Mouse (Mus musculus) heart, embryonic 15.5 days (tissue): ENCODE results near the gene Ubox5. TPM values are rescaled to one million over a fixed set of nuclear protein-coding genes. Genes with fewer than 3 reads are reported as not detected.
A peak's percentile ranks its signal among the peaks of the same experiment; 100 is the strongest.

Source experiments
- ATAC-seq: fragments of 200-750 bp; cut with Nextera tagmentation; replicated peaks from 2 replicates; pipeline ENCODE4 v1.8.0; 2017; ENCODE audit warnings: low read depth, moderate TSS enrichment; ENCODE audit not compliant: insufficient number of reproducible peaks, insufficient read depth, low FRiP score
- H3K27ac ChIP-seq: fragments of 300-500 bp; sonication (generic); 2 replicates; pipeline ENCODE4 v1.5.1; 2015; ENCODE audit warnings: mild to moderate bottlenecking, inconsistent platforms
- H3K27me3 ChIP-seq: fragments of 300-500 bp; sonication (generic); 2 replicates; pipeline ENCODE4 v1.6.1; 2015; ENCODE audit warnings: inconsistent platforms
- H3K36me3 ChIP-seq: fragments of 300-500 bp; sonication (generic); 2 replicates; pipeline ENCODE4 v1.6.1; 2015; ENCODE audit warnings: mild to moderate bottlenecking, inconsistent platforms
- H3K4me1 ChIP-seq: fragments of 300-500 bp; sonication (generic); replicated peaks from 2 replicates; pipeline ENCODE4 v1.6.1; 2015; ENCODE audit warnings: inconsistent platforms
- H3K4me2 ChIP-seq: fragments of 300-500 bp; sonication (generic); 2 replicates; pipeline ENCODE4 v1.6.1; 2015; ENCODE audit warnings: inconsistent platforms, mild to moderate bottlenecking, moderate library complexity
- H3K4me3 ChIP-seq: fragments of 300-500 bp; sonication (generic); 2 replicates; pipeline ENCODE4 v1.5.1; 2015; ENCODE audit warnings: mild to moderate bottlenecking, inconsistent platforms
- H3K9ac ChIP-seq: fragments of 300-500 bp; sonication (generic); 2 replicates; pipeline ENCODE4 v1.6.1; 2015; ENCODE audit warnings: mild to moderate bottlenecking, inconsistent platforms
- H3K9me3 ChIP-seq: fragments of 300-500 bp; sonication (generic); replicated peaks from 2 replicates; pipeline ENCODE4 v1.6.1; 2016; ENCODE audit warnings: inconsistent platforms
- WGBS: fragments of 180-500 bp; shearing (Covaris S2); methylation state at CpG from one replicate; pipeline ENCODE4 v1.1.7; 2015; ENCODE audit warnings: mixed read lengths; 5-methylcytosine and 5-hydroxymethylcytosine counted together
- polyA plus RNA-seq: library from polyadenylated mRNA; unstranded; fragments of >200 nt; fragmentation: Nextera tagmentation; extraction: Ambion mirVana; gene quantifications from 2 replicates; pipeline ENCODE4 v1.2.1, GENCODE M21; 2015

Gene Ubox5
- 5.8 and 8.5 TPM in 2 replicates for polyA plus RNA-seq

GRCm38 (mm10) chr2:130629839-130630203 is at the start of gene Ubox5, which contains the start of gene Fastkd5:
Ubox5 (minus strand) TSS chr2:130630038.
Fastkd5 (minus strand) TSS chr2:130630027.
- Histone ChIP-seq H3K4me3 (peak within 1 kb of the TSS; percentile 90), H3K4me1 (peaks cover 18% of the 10 kb centered on the region), H3K9ac (peak within 1 kb of the TSS; percentile 85), H3K36me3 (peaks cover 12% of the 10 kb centered on the region), H3K4me2 (peak within 1 kb of the TSS; percentile 79), H3K27ac (peak within 1 kb of the TSS; percentile 67), H3K27me3 (peaks cover 24% of the 10 kb centered on the region), H3K9me3 (no peaks in the 10 kb centered on the region)
- WGBS = under 1% methylated on average over 25 of the region's 25 CpGs
- ATAC-seq = peak; percentile 74

GRCm38 (mm10) chr2:130679154-130679553 is 49.3 kb upstream of the Ubox5 start:
- no peaks in the 10 kb centered on the region for H3K9me3 ChIP-seq
- H3K27me3 ChIP-seq = no peaks in the 10 kb centered on the region
- no peak overlapping the region for H3K27ac ChIP-seq
- H3K9ac ChIP-seq = no peak overlapping the region
- no peaks in the 10 kb centered on the region for H3K4me1 ChIP-seq
- no peak overlapping the region for H3K4me2 ChIP-seq
- peaks cover 82% of the 10 kb centered on the region for H3K36me3 ChIP-seq
- no peak overlapping the region for H3K4me3 ChIP-seq
- 91% methylated on average over 12 of the region's 12 CpGs for WGBS
- ATAC-seq = no peak

DNA sequence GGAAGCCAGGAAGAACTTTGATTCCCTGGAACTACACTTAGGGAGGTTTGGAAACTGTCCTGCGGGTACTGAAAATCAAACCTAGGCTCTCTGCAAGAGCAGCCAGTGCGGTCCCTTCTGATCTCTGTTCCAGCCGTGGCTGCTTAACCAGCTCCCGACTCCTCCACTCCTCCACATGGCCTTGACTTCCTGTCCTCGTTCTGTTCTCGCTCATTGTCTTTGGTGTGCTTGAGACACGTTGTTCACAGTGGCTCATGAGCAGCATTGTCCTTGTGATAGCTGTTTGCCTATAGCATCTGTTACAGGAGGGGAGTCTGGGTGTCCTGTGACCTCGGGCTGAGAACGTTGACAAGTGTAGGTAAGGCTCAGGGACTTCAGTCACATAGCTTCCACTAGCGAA is 47.4 kb upstream of the Ubox5 start:
- no peak for ATAC-seq
- Histone ChIP-seq H3K9ac (no peak overlapping the region), H3K4me2 (no peak overlapping the region), H3K36me3 (peaks cover 88% of the 10 kb centered on the region), H3K4me1 (no peaks in the 10 kb centered on the region), H3K9me3 (no peaks in the 10 kb centered on the region), H3K27ac (no peak overlapping the region), H3K4me3 (no peak overlapping the region), H3K27me3 (no peaks in the 10 kb centered on the region)
- WGBS = 86% methylated on average over 10 of the region's 10 CpGs

GRCm38 (mm10) chr2:130667559-130667958 is 37.7 kb upstream of the Ubox5 start, which contains the start of gene Itpa:
Itpa (plus strand) TSS chr2:130667610.
- H3K4me2 ChIP-seq = peak within 1 kb of the TSS; percentile 90
- peak within 1 kb of the TSS; percentile 67 for H3K9ac ChIP-seq
- peaks cover 19% of the 10 kb centered on the region for H3K4me1 ChIP-seq
- H3K4me3 ChIP-seq = peak within 1 kb of the TSS; percentile 77
- under 1% methylated on average over 31 of the region's 31 CpGs for WGBS
- no peaks in the 10 kb centered on the region for H3K27me3 ChIP-seq
- peak; percentile 58 for ATAC-seq
- peaks cover 13% of the 10 kb centered on the region; the same call in 1 of the 2 replicates for H3K36me3 ChIP-seq
- H3K27ac ChIP-seq = peak within 1 kb of the TSS; percentile 83
- H3K9me3 ChIP-seq = no peaks in the 10 kb centered on the region

- H3K27ac ChIP-seq = peak within 1 kb of the TSS; percentile 99
- peak within 1 kb of the TSS; percentile 68 for H3K4me3 ChIP-seq
- no peaks in the 10 kb centered on the region for H3K27me3 ChIP-seq
- H3K9me3 ChIP-seq = no peaks in the 10 kb centered on the region
- H3K4me1 ChIP-seq = peaks cover 19% of the 10 kb centered on the region
- H3K4me2 ChIP-seq = peak within 1 kb of the TSS; percentile 63
- WGBS = under 1% methylated on average over 40 of the region's 40 CpGs
- peak within 1 kb of the TSS; percentile 88 for H3K9ac ChIP-seq
- peaks cover 16% of the 10 kb centered on the region for H3K36me3 ChIP-seq
- peak; percentile 95 for ATAC-seq
These were observed 34.4 kb upstream of the Ubox5 start, which contains the start of gene Ddrgk1 for GRCm38 (mm10) chr2:130664102-130664701. Ddrgk1 (minus strand) TSS chr2:130664659.

GRCm38 (mm10) chr2:130663342-130663741 is 33.5 kb upstream of the Ubox5 start:
- 90% methylated on average over 11 of the region's 11 CpGs for WGBS
- Histone ChIP-seq H3K4me1 (peaks cover 17% of the 10 kb centered on the region), H3K36me3 (peaks cover 24% of the 10 kb centered on the region), H3K4me2 (peak overlapping the region; percentile 63), H3K27ac (no peak overlapping the region), H3K9me3 (no peaks in the 10 kb centered on the region), H3K4me3 (peak overlapping the region; percentile 68), H3K27me3 (no peaks in the 10 kb centered on the region), H3K9ac (peak overlapping the region; percentile 88)
- no peak for ATAC-seq

DNA sequence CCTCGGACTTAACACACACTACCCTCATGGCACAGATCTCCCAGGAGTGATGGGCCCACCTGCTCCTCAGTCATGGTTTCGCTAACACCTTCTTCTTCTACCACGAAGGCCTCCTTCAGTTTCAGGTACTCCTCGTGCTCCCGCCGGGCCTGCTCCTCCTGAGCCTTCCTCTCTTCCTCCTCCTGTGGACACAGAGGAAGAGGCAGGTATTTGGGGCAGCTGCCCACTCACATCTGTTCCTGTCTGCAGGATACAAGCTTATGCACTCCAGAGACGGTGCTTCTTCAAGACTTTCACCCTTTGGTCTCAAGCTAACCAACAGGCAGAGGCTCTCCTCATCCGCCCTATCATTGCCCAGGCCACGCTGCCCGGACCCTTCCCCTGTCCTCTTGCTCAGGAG is 28.7 kb upstream of the Ubox5 start:
- Histone ChIP-seq H3K9ac (no peak overlapping the region), H3K36me3 (peaks cover 63% of the 10 kb centered on the region), H3K27me3 (no peaks in the 10 kb centered on the region), H3K4me3 (no peak overlapping the region), H3K4me2 (no peak overlapping the region), H3K9me3 (no peaks in the 10 kb centered on the region), H3K27ac (no peak overlapping the region), H3K4me1 (peaks cover 6% of the 10 kb centered on the region)
- WGBS = 91% methylated on average over 10 of the region's 10 CpGs
- no peak for ATAC-seq

GRCm38 (mm10) chr2:130657541-130657940 is 27.7 kb upstream of the Ubox5 start:
- 82% methylated on average over 6 of the region's 6 CpGs for WGBS

GRCm38 (mm10) chr2:130656536-130656935 is 26.7 kb upstream of the Ubox5 start:
- ATAC-seq = no peak
- WGBS = 88% methylated on average over 9 of the region's 9 CpGs
- no peak overlapping the region for H3K9ac ChIP-seq
- H3K9me3 ChIP-seq = no peaks in the 10 kb centered on the region
- H3K27ac ChIP-seq = no peak overlapping the region
- peaks cover 70% of the 10 kb centered on the region for H3K36me3 ChIP-seq
- H3K4me1 ChIP-seq = no peaks in the 10 kb centered on the region
- no peak overlapping the region for H3K4me2 ChIP-seq
- no peaks in the 10 kb centered on the region for H3K27me3 ChIP-seq
- no peak overlapping the region for H3K4me3 ChIP-seq

More at GRCm38 (mm10) chr2:130657541-130657940, 27.7 kb upstream of the Ubox5 start:
- H3K27ac ChIP-seq = no peak overlapping the region
- no peaks in the 10 kb centered on the region for H3K27me3 ChIP-seq
- no peaks in the 10 kb centered on the region for H3K9me3 ChIP-seq
- H3K4me1 ChIP-seq = no peaks in the 10 kb centered on the region
- no peak overlapping the region for H3K9ac ChIP-seq
- H3K36me3 ChIP-seq = peaks cover 72% of the 10 kb centered on the region
- no peak for ATAC-seq
- H3K4me2 ChIP-seq = no peak overlapping the region
- no peak overlapping the region for H3K4me3 ChIP-seq

DNA sequence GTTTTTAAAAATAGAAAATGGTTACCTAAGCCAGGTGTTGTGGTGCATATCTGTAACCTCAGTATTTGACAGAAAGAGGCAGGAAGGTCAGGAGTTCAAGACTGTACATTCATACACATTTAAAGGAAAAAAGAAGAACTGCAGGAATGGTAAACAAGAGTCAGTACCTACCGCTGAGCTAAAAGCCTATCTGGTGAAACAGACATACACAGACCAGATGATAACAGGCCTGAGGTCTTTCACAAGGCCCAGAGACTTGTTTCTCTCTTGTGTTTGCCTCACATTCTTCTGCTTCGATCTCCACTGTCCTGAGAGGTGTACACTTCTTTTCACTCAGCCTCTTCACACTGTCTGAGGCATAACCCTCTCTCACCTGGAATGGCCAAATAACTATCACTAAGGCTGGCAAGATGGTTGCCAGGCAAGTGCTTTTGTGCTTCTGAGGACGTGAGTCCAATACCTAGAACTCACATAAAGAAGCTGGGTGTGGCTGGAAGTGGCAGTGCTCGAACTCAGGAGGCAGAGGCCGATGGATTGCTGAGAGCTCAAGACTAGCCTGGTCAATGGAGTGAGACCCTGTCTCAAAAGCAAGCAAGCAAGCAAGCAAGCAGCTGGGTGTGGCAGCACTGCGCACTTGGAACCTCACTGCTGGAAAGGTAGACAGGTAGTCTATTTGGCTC is 26.0 kb upstream of the Ubox5 start:
- H3K27ac ChIP-seq = no peak overlapping the region
- no peak overlapping the region for H3K4me2 ChIP-seq
- no peak overlapping the region for H3K4me3 ChIP-seq
- H3K36me3 ChIP-seq = peaks cover 63% of the 10 kb centered on the region
- 91% methylated on average over 6 of the region's 6 CpGs for WGBS
- H3K9ac ChIP-seq = no peak overlapping the region
- no peaks in the 10 kb centered on the region for H3K27me3 ChIP-seq
- no peak for ATAC-seq
- H3K4me1 ChIP-seq = no peaks in the 10 kb centered on the region
- no peaks in the 10 kb centered on the region for H3K9me3 ChIP-seq

DNA sequence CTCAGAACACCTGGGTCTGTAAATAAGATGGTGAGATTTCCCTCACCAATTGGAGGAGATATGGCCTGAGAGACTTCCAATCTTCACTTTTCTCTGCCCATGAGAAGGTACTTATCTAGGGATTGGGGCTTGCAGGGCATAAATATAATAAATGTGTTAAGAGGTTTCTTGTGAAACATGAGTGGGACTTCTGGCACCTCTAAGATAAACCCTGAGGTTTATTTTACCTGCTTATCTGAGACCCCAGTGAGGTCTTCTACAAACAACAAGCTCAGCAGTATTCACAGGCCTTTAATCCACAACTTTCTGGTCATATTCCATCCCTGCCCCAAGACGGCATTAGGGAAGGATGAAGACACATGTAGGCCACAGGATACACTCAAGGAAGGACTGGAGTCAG is 23.9 kb upstream of the Ubox5 start:
- H3K4me3 ChIP-seq = no peak overlapping the region
- peaks cover 54% of the 10 kb centered on the region for H3K36me3 ChIP-seq
- H3K27me3 ChIP-seq = no peaks in the 10 kb centered on the region
- 86% methylated on average over 1 of the region's 1 CpGs for WGBS
- no peak overlapping the region for H3K4me2 ChIP-seq
- H3K4me1 ChIP-seq = no peaks in the 10 kb centered on the region
- H3K9ac ChIP-seq = no peak overlapping the region
- no peaks in the 10 kb centered on the region for H3K9me3 ChIP-seq
- H3K27ac ChIP-seq = no peak overlapping the region
- ATAC-seq = no peak
